8 mouse cellular contexts compared by ENCODE assay signal in genomic region chr14:55527940-55528339, GRCm38 (mm10). TPM values are rescaled to one million over a fixed set of nuclear protein-coding genes. Genes with fewer than 3 reads are reported as not detected.
DNase-seq lines count a peak whose midpoint lies in the region; ATAC-seq lines count a peak whose summit lies in the region.
"Had no signal": no experiment of that assay in that cellular context is flagged by ENCODE, and none has a peak within 500 bp of the region (broad histone marks: within the 10 kb centered on the region; RNA-seq: fewer than 3 reads in every experiment).

No protein-coding gene starts in this region.

- no peak overlapping the region for H3K4me2 ChIP-seq in limb, embryonic 11.5 days (ENCODE audit: low read depth, severe bottlenecking)
- H3K4me2 ChIP-seq in embryonic facial prominence, embryonic 11.5 days (ENCODE audit: low read depth, low read length): no peak overlapping the region
- H3K4me2 ChIP-seq in midbrain, embryonic 13.5 days (replicated peaks): no peak overlapping the region

- peak; percentile 43 for DNase-seq in limb, embryonic 11.5 days (ENCODE audit: low spot score)
- DNase-seq in limb, embryonic 10.5 days (ENCODE audit: low spot score): no peak
- peak; percentile 76 for DNase-seq in NIH3T3 (ENCODE audit: low read depth)
- DNase-seq in embryonic facial prominence, embryonic 11.5 days (ENCODE audit: low spot score): peak; percentile 56
- no peak for DNase-seq in left cerebral cortex, adult 9 months (ENCODE audit: low spot score in 2 of 2)

- no peak for ATAC-seq in limb, embryonic 11.5 days (ENCODE audit: insufficient number of reproducible peaks, low FRiP score, low TSS enrichment, low read depth)
- no peak for ATAC-seq in embryonic facial prominence, embryonic 11.5 days (replicated peaks; ENCODE audit: insufficient number of reproducible peaks, low FRiP score, low TSS enrichment, low read depth)
- ATAC-seq in megakaryocyte, adult 5-6 weeks (ENCODE audit: poor library complexity, severe bottlenecking): peak; percentile 71; the same call in 1 of the 2 replicates
- no peak for ATAC-seq in midbrain, embryonic 13.5 days

- no peak overlapping the region for H3K9ac ChIP-seq in limb, embryonic 11.5 days (ENCODE audit: low read length)
- no peak overlapping the region for H3K9ac ChIP-seq in embryonic facial prominence, embryonic 11.5 days (replicated peaks; ENCODE audit: low read length)
- H3K9ac ChIP-seq in midbrain, embryonic 13.5 days (replicated peaks): no peak overlapping the region

- H3K4me1 ChIP-seq in limb, embryonic 11.5 days (ENCODE audit: control insufficient read depth, insufficient read depth, low read length): no peaks in the 10 kb centered on the region
- no peaks in the 10 kb centered on the region for H3K4me1 ChIP-seq in limb, embryonic 10.5 days
- H3K4me1 ChIP-seq in embryonic facial prominence, embryonic 11.5 days (ENCODE audit: control insufficient read depth, insufficient read depth, low read length): no peaks in the 10 kb centered on the region
- H3K4me1 ChIP-seq in midbrain, embryonic 13.5 days (replicated peaks): no peaks in the 10 kb centered on the region

- H3K36me3 ChIP-seq in limb, embryonic 11.5 days (ENCODE audit: control insufficient read depth, insufficient read depth, low read length): no peaks in the 10 kb centered on the region
- no peaks in the 10 kb centered on the region for H3K36me3 ChIP-seq in limb, embryonic 10.5 days
- no peaks in the 10 kb centered on the region for H3K36me3 ChIP-seq in embryonic facial prominence, embryonic 11.5 days (replicated peaks; ENCODE audit: control insufficient read depth, insufficient read depth, low read depth, low read length)
- H3K36me3 ChIP-seq in midbrain, embryonic 13.5 days: no peaks in the 10 kb centered on the region

- no peaks in the 10 kb centered on the region for H3K9me3 ChIP-seq in limb, embryonic 11.5 days (ENCODE audit: control insufficient read depth, low read length)
- no peaks in the 10 kb centered on the region for H3K9me3 ChIP-seq in limb, embryonic 10.5 days (replicated peaks)
- H3K9me3 ChIP-seq in embryonic facial prominence, embryonic 11.5 days (replicated peaks; ENCODE audit: control insufficient read depth, low read length): no peaks in the 10 kb centered on the region
- no peaks in the 10 kb centered on the region for H3K9me3 ChIP-seq in midbrain, embryonic 13.5 days

- H3K27ac ChIP-seq in limb, embryonic 11.5 days (replicated peaks; ENCODE audit: low read depth, low read length): no peak overlapping the region
- no peak overlapping the region for H3K27ac ChIP-seq in limb, embryonic 10.5 days
- H3K27ac ChIP-seq in embryonic facial prominence, embryonic 11.5 days (replicated peaks; ENCODE audit: low read depth, low read length): no peak overlapping the region
- H3K27ac ChIP-seq in midbrain, embryonic 13.5 days: no peak overlapping the region

- H3K4me3 ChIP-seq in limb, embryonic 11.5 days (ENCODE audit: low read depth, low read length): no peak overlapping the region
- no peak overlapping the region for H3K4me3 ChIP-seq in limb, embryonic 10.5 days
- H3K4me3 ChIP-seq in embryonic facial prominence, embryonic 11.5 days (ENCODE audit: low read depth, low read length): no peak overlapping the region
- H3K4me3 ChIP-seq in midbrain, embryonic 13.5 days (replicated peaks): no peak overlapping the region

- H3K27me3 ChIP-seq in limb, embryonic 11.5 days (ENCODE audit: control insufficient read depth, insufficient read depth, low read length): no peaks in the 10 kb centered on the region; the same call in 1 of the 2 replicates
- H3K27me3 ChIP-seq in limb, embryonic 10.5 days (ENCODE audit: low read depth, poor library complexity, severe bottlenecking): peaks cover 35% of the 10 kb centered on the region
- no peaks in the 10 kb centered on the region for H3K27me3 ChIP-seq in embryonic facial prominence, embryonic 11.5 days (ENCODE audit: control insufficient read depth, insufficient read depth, low read length)
- H3K27me3 ChIP-seq in midbrain, embryonic 13.5 days: peaks cover 18% of the 10 kb centered on the region

- WGBS in limb, embryonic 11.5 days: 24% methylated on average over 3 of the region's 3 CpGs
- 25% methylated on average over 3 of the region's 3 CpGs for WGBS in limb, embryonic 10.5 days
- 22% methylated on average over 3 of the region's 3 CpGs for WGBS in embryonic facial prominence, embryonic 11.5 days
- WGBS in midbrain, embryonic 13.5 days: 17% methylated on average over 3 of the region's 3 CpGs

RNA-seq across cellular contexts. Expression of gene Nrl, which starts 3.2 kb away (rescaled TPM):
- polyA plus RNA-seq in limb, embryonic 11.5 days (2014; fragmentation: Nextera tagmentation; extraction: Ambion mirVana): not detected in 2 replicates
- polyA plus RNA-seq in limb, embryonic 10.5 days (2016; fragmentation: Nextera tagmentation; extraction: Ambion mirVana): not detected in 2 replicates
- not detected in 2 replicates for polyA plus RNA-seq in embryonic facial prominence, embryonic 11.5 days (2014; fragmentation: Nextera tagmentation; extraction: Ambion mirVana)
- total RNA-seq in megakaryocyte, adult 5-6 weeks (2015): not detected in 2 replicates
- total RNA-seq in megakaryocyte, adult 5-6 weeks (2017): not detected in 2 replicates
- polyA plus RNA-seq in midbrain, embryonic 13.5 days (2015; fragmentation: Nextera tagmentation; extraction: Ambion mirVana): 0.08 TPM in 1 of 2 replicates, not detected in the other
- polyA plus RNA-seq: heart, embryonic 14.5 days had no signal

RNA-seq across cellular contexts. Expression of gene Pck2, which starts 12.1 kb away (rescaled TPM):
- 20.4 and 21.6 TPM in 2 replicates for polyA plus RNA-seq in limb, embryonic 11.5 days (2014; fragmentation: Nextera tagmentation; extraction: Ambion mirVana)
- polyA plus RNA-seq in limb, embryonic 10.5 days (2016; fragmentation: Nextera tagmentation; extraction: Ambion mirVana): 22.1 and 26.9 TPM in 2 replicates
- 12.7 and 14.6 TPM in 2 replicates for polyA plus RNA-seq in embryonic facial prominence, embryonic 11.5 days (2014; fragmentation: Nextera tagmentation; extraction: Ambion mirVana)
- total RNA-seq in megakaryocyte, adult 5-6 weeks (2015): 11.7 and 16.0 TPM in 2 replicates
- total RNA-seq in megakaryocyte, adult 5-6 weeks (2017): 26.3 and 30.3 TPM in 2 replicates
- 16.6 and 19.5 TPM in 2 replicates for polyA plus RNA-seq in midbrain, embryonic 13.5 days (2015; fragmentation: Nextera tagmentation; extraction: Ambion mirVana)

RNA-seq across cellular contexts. Expression of gene Cpne6, which starts 17.7 kb away (rescaled TPM):
- polyA plus RNA-seq in limb, embryonic 11.5 days (2014; fragmentation: Nextera tagmentation; extraction: Ambion mirVana): not detected in 2 replicates
- 0.05 TPM in 1 of 2 replicates, not detected in the other for polyA plus RNA-seq in limb, embryonic 10.5 days (2016; fragmentation: Nextera tagmentation; extraction: Ambion mirVana)
- 0.24 and 0.29 TPM in 2 replicates for polyA plus RNA-seq in embryonic facial prominence, embryonic 11.5 days (2014; fragmentation: Nextera tagmentation; extraction: Ambion mirVana)
- total RNA-seq in megakaryocyte, adult 5-6 weeks (2015): not detected in 2 replicates
- not detected in 2 replicates for total RNA-seq in megakaryocyte, adult 5-6 weeks (2017)
- 0.70 and 0.88 TPM in 2 replicates for polyA plus RNA-seq in midbrain, embryonic 13.5 days (2015; fragmentation: Nextera tagmentation; extraction: Ambion mirVana)

RNA-seq across cellular contexts. Expression of gene Dcaf11, which starts 31.9 kb away (rescaled TPM):
- 67.7 and 68.0 TPM in 2 replicates for polyA plus RNA-seq in limb, embryonic 11.5 days (2014; fragmentation: Nextera tagmentation; extraction: Ambion mirVana)
- 62.3 and 69.1 TPM in 2 replicates for polyA plus RNA-seq in limb, embryonic 10.5 days (2016; fragmentation: Nextera tagmentation; extraction: Ambion mirVana)
- 69.7 and 76.6 TPM in 2 replicates for polyA plus RNA-seq in embryonic facial prominence, embryonic 11.5 days (2014; fragmentation: Nextera tagmentation; extraction: Ambion mirVana)
- total RNA-seq in megakaryocyte, adult 5-6 weeks (2015): 41.6 and 47.3 TPM in 2 replicates
- total RNA-seq in megakaryocyte, adult 5-6 weeks (2017): 43.5 and 107 TPM in 2 replicates
- 126 and 134 TPM in 2 replicates for polyA plus RNA-seq in midbrain, embryonic 13.5 days (2015; fragmentation: Nextera tagmentation; extraction: Ambion mirVana)

RNA-seq across cellular contexts. Expression of gene A730061H03Rik, which starts 32.3 kb away (rescaled TPM):
- 0.48 and 0.79 TPM in 2 replicates for polyA plus RNA-seq in limb, embryonic 11.5 days (2014; fragmentation: Nextera tagmentation; extraction: Ambion mirVana)
- 0.59 and 0.87 TPM in 2 replicates for polyA plus RNA-seq in limb, embryonic 10.5 days (2016; fragmentation: Nextera tagmentation; extraction: Ambion mirVana)
- not detected in 2 replicates for polyA plus RNA-seq in embryonic facial prominence, embryonic 11.5 days (2014; fragmentation: Nextera tagmentation; extraction: Ambion mirVana)
- 2.1 and 4.1 TPM in 2 replicates for total RNA-seq in megakaryocyte, adult 5-6 weeks (2015)
- 2.6 and 9.3 TPM in 2 replicates for total RNA-seq in megakaryocyte, adult 5-6 weeks (2017)
- 0.43 and 0.92 TPM in 2 replicates for polyA plus RNA-seq in midbrain, embryonic 13.5 days (2015; fragmentation: Nextera tagmentation; extraction: Ambion mirVana)
- polyA plus RNA-seq: heart, embryonic 14.5 days had no signal

Comparison
In these comparisons a context has a peak if more than half of its experiments do, and no peak if none do; other contexts are left out.
1. DNase-seq: peak in limb, embryonic 11.5 days (single experiment), NIH3T3 (single experiment) and embryonic facial prominence, embryonic 11.5 days (single experiment); none in limb, embryonic 10.5 days (single experiment) and left cerebral cortex, adult 9 months (0 of 2).